Mouse (Mus musculus): ENCODE measurements around the gene Prss27.

Gene Prss27

GRCm38 (mm10) chr17:24037844-24038243 is at the start of gene Prss27:
TSS of gene Prss27 (plus strand) at chr17:24038144.
- no peak for DNase-seq (ENCODE audit: low spot score in 2 of 2)

GRCm38 (mm10) chr17:23989802-23990201 is 48.1 kb upstream of the Prss27 start:
- DNase-seq (ENCODE audit: low spot score in 2 of 2) = no peak

GRCm38 (mm10) chr17:23992789-23993553 is 45.0 kb upstream of the Prss27 start:
- no peak for DNase-seq (ENCODE audit: low spot score in 2 of 2)

- DNase-seq (ENCODE audit: low spot score in 2 of 2) = peak; percentile 87 to 97
Measured at GRCm38 (mm10) chr17:23993559-23994428, 44.1 kb upstream of the Prss27 start.

- DNase-seq (ENCODE audit: low spot score in 2 of 2) = no peak
Measured at GRCm38 (mm10) chr17:23994667-23995066, 43.3 kb upstream of the Prss27 start.

- DNase-seq (ENCODE audit: low spot score in 2 of 2) = no peak
Measured at GRCm38 (mm10) chr17:23995421-23995820, 42.5 kb upstream of the Prss27 start.

- peak in 1 of 2 experiments; percentile 53 for DNase-seq (ENCODE audit: low spot score in 2 of 2)
Measured at GRCm38 (mm10) chr17:23997901-23998300, 40.0 kb upstream of the Prss27 start, which contains the start of gene Prss22. TSS of gene Prss22 (minus strand) at chr17:23998100.

GRCm38 (mm10) chr17:23998383-23998782 is 39.6 kb upstream of the Prss27 start:
- peak in 1 of 2 experiments; percentile 36 for DNase-seq (ENCODE audit: low spot score in 2 of 2)

GRCm38 (mm10) chr17:24000404-24000803 is 37.5 kb upstream of the Prss27 start:
- no peak for DNase-seq (ENCODE audit: low spot score in 2 of 2)

GRCm38 (mm10) chr17:24004071-24004665 is 33.8 kb upstream of the Prss27 start:
- DNase-seq (ENCODE audit: low spot score in 2 of 2) = no peak

GRCm38 (mm10) chr17:24005049-24005448 is 32.9 kb upstream of the Prss27 start:
- DNase-seq (ENCODE audit: low spot score in 2 of 2) = no peak

- no peak for DNase-seq (ENCODE audit: low spot score in 2 of 2)
Measured at GRCm38 (mm10) chr17:24006930-24007329, 31.0 kb upstream of the Prss27 start.

GRCm38 (mm10) chr17:24007391-24007790 is 30.6 kb upstream of the Prss27 start:
- no peak for DNase-seq (ENCODE audit: low spot score in 2 of 2)

GRCm38 (mm10) chr17:24008105-24008504 is 29.8 kb upstream of the Prss27 start:
- DNase-seq (ENCODE audit: low spot score in 2 of 2) = no peak

GRCm38 (mm10) chr17:24009617-24010016 is 28.3 kb upstream of the Prss27 start:
- DNase-seq (ENCODE audit: low spot score in 2 of 2) = no peak

GRCm38 (mm10) chr17:24012921-24013320 is 25.0 kb upstream of the Prss27 start:
- DNase-seq (ENCODE audit: low spot score in 2 of 2) = no peak

GRCm38 (mm10) chr17:24014433-24014965 is 23.4 kb upstream of the Prss27 start:
- no peak for DNase-seq (ENCODE audit: low spot score in 2 of 2)

GRCm38 (mm10) chr17:24015727-24016126 is 22.2 kb upstream of the Prss27 start:
- no peak for DNase-seq (ENCODE audit: low spot score in 2 of 2)

GRCm38 (mm10) chr17:24020696-24021095 is 17.2 kb upstream of the Prss27 start:
- no peak for DNase-seq (ENCODE audit: low spot score in 2 of 2)

- DNase-seq (ENCODE audit: low spot score in 2 of 2) = no peak
Measured at GRCm38 (mm10) chr17:24021375-24022199, 16.4 kb upstream of the Prss27 start.

GRCm38 (mm10) chr17:24029477-24029876 is 8.5 kb upstream of the Prss27 start:
- DNase-seq (ENCODE audit: low spot score in 2 of 2) = no peak

Measured in urinary bladder, postnatal 4 days (tissue).